Mouse (Mus musculus) layer of hippocampus, adult 18-20 months (tissue): Measurements from ENCODE around the gene Rrbp1. TPM values are rescaled to one million over a fixed set of nuclear protein-coding genes. Genes with fewer than 3 reads are reported as not detected.

Source experiments
- DNase-seq, 2 experiments: peaks; one replicate each; pipeline ENCODE4 v3.0.0; 2022; ENCODE audit warnings: low spot score in 2 of 2
- total RNA-seq, 2 experiments: library from RNA; stranded (reverse); gene quantifications; 2 replicates each; pipeline ENCODE4 v1.2.3; 2021

Gene Rrbp1
- total RNA-seq, 2 experiments from 2014 or later: 48.9 to 52.6 TPM

- no peak for DNase-seq
Observed at GRCm38 (mm10) chr2:144006686-144007085, 4.4 kb downstream of the Rrbp1 start.

- no peak for DNase-seq
Observed at GRCm38 (mm10) chr2:144005166-144005955, 5.7 kb downstream of the Rrbp1 start.

GRCm38 (mm10) chr2:144003544-144003943, 7.5 kb downstream of the Rrbp1 start:
- no peak for DNase-seq

GRCm38 (mm10) chr2:144002229-144002984, 8.7 kb downstream of the Rrbp1 start:
- DNase-seq: no peak

GRCm38 (mm10) chr2:143992977-143993376, 18.1 kb downstream of the Rrbp1 start:
- no peak for DNase-seq

DNA sequence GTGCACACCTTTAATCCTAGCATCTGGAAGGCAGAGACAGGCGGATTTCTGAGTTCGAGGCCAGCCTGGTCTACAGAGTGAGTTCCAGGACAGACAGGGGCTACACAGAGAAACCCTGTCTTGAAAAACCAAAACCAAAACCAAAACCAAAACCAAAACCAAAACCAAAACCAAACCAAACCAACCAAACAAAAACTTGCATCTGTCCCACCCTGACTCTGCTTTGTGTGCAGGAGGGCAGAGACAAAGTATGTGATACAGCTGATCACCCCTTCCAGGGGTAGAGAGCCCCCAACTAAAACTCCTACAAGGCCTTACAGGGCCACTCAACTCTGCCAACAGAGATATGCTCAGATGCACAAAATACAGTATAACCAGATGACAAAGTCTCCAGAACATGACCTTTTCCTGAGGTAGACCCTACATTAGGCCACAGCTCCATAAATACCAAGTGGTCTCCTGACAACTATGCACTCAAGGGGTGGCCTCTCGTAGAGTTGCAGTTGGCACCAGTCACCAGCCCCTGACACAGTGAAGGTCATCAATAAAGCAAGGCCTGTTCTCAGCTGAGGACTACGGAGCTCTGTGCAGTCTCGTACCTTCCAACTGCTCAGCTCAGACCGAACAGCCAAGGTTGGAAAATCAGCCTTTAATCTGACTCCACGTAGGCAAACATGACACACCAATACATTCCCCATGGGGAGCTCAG, 18.9 kb downstream of the Rrbp1 start:
- DNase-seq: no peak

DNA sequence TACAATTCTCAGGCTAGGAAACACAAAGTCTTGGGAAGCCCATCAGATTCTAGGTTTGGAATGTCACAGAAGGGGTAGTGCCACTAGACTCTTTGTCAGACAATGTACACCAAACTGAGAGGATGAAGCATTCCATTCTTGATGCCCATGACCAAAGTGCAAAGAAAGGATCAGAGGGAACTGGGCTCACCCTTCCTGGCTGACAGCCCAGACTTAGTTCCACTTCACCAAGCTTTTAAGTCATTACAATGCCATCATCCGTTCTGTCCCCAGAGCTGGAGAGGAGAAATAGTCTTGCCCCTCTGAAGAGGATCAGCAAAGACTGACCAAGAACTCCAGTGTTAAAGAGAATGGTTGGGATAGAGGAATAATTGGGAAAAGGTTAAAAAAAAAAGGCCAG, 20.1 kb downstream of the Rrbp1 start:
- DNase-seq: peak in 1 of 2 experiments; percentile 16

- DNase-seq: no peak
Observed at GRCm38 (mm10) chr2:143988016-143988415, 23.0 kb downstream of the Rrbp1 start.

- no peak for DNase-seq
Observed at GRCm38 (mm10) chr2:143987485-143987884, 23.6 kb downstream of the Rrbp1 start.

DNA sequence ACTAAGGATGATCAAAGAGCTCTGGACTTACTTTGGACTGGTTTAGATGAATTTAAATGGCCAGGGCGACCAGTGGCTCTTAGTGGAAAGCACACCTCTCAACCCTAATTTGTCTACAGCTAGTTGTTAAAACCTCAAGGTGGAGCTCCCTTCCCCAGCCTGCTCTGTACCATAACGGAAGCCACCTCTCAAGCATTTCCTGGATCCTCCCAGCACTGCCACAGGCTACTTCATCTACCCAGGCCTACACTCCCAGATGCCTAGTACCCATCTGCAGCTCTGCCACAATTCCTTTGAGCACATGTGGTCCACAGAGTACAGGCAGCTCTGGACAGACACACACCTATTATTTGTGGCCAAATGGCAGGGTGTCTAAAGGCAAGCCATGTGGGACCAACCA, 27.6 kb downstream of the Rrbp1 start:
- DNase-seq: no peak

- DNase-seq: peak; percentile 34 to 75
Observed at GRCm38 (mm10) chr2:143982901-143983300, 28.2 kb downstream of the Rrbp1 start.

- no peak for DNase-seq
Observed at GRCm38 (mm10) chr2:143982152-143982551, 28.9 kb downstream of the Rrbp1 start.

- DNase-seq: peak; percentile 26 to 79
Observed at GRCm38 (mm10) chr2:143980781-143981398, 30.2 kb downstream of the Rrbp1 start.

GRCm38 (mm10) chr2:143978444-143979147, 32.5 kb downstream of the Rrbp1 start:
- DNase-seq: no peak

GRCm38 (mm10) chr2:143975146-143975649, 35.9 kb downstream of the Rrbp1 start:
- no peak for DNase-seq

- no peak for DNase-seq
Observed at GRCm38 (mm10) chr2:143973161-143973560, 37.9 kb downstream of the Rrbp1 start.

DNA sequence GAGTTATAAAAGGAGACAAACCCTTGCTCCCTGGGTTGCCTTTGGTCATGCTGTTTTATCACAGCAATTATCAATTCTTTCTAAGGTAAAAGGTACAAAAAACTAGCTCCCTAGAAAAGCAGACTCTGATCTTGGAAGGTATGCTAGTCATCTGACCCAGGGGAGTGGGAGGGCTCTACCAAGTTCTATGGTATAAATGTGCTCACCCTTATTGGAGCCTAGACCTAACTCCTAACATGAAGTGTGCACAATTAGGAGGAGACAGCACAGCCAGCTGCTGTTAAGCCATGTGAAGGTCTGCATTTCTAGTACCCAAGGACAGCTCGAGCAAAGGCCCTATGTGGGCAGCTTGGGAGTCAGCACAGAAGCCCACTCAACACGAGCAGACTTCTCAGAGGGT, 39.2 kb downstream of the Rrbp1 start:
- no peak for DNase-seq

DNA sequence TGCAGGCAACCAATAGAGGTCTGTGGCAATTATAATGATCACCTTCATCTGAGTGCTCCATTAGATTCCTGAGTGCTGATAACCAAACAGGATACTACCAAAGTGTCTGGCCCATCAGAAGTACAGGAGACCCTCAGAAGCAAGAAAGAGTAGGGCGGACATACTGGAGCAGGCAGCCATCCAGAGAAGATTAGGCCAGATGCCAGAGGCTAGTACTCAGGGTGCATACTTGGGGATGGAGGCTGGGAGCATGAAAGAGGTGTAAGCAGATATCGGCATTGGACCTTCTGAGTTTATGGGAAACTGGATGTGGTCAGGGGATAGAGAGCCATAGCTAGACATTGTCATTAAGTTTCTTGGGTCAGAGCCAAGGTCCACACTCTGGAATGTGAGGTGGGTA, 40.2 kb downstream of the Rrbp1 start:
- no peak for DNase-seq

DNA sequence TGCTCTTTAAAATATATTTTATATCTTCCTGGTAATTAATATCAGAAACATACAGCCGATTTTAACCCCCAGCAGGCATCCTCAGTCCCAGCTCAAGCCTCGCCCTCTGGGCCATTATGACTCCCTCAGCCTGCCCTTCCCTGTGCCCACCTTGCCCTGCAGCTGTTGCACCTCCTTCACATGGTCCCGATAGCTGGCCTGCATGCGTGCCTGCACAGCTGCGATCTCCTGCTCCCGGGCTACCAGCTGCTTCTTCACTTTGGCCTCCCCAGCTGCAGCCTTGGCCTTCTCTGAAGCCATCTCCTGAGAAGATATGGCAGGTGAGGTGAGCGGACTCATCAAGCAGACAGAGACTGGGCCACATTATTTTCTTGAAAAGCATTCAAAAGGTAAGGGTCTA, 41.8 kb downstream of the Rrbp1 start:
- no peak for DNase-seq

DNA sequence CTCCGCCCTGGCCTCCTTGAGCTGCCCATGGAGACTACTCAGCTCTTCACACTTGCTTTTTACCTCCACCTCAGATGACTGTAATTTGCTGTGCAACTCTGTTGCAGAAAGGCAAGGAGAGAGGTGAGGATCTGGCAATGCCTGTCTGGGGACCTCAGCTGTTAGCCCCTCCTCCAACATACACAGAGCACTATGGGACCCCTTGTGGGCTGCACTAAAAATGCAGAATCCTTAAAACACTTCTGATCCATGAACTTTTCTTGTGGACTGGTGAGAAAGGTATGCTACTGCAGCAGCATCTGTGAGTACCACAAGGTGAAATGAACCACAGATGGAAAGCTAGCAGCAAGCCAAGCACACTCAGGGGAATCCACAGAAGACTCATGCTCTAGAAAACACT, 47.7 kb downstream of the Rrbp1 start:
- no peak for DNase-seq

DNA sequence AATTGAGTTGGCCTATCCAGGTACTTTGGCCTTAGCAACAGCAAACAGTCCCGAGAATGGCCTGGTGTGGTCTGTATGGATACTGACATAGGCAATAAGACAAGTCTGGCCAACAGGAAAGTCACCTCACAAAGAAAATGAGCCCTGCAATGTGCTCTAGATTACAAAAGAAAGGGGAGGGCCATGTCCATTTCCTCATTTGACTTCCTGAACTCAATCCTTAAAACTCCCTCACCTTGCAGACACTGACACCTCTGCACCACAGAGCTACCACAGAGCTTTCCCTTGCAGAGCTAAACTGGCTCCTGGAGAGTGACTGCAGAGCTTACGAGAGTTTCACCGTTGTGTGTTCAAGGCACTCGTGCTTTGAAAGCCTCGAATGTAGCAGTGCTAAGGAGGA, 48.9 kb downstream of the Rrbp1 start:
- no peak for DNase-seq
